Mouse (Mus musculus) skeletal muscle tissue, adult 2 months (tissue): Measurements from ENCODE around the gene Cel.
A peak's percentile ranks its signal among the peaks of the same experiment; 100 is the strongest.

Experiments
- DNase-seq: peaks from one replicate; pipeline ENCODE4 v3.0.0-alpha.2; 2012; ENCODE audit warnings: low read depth, low spot score

The Cel gene

DNA sequence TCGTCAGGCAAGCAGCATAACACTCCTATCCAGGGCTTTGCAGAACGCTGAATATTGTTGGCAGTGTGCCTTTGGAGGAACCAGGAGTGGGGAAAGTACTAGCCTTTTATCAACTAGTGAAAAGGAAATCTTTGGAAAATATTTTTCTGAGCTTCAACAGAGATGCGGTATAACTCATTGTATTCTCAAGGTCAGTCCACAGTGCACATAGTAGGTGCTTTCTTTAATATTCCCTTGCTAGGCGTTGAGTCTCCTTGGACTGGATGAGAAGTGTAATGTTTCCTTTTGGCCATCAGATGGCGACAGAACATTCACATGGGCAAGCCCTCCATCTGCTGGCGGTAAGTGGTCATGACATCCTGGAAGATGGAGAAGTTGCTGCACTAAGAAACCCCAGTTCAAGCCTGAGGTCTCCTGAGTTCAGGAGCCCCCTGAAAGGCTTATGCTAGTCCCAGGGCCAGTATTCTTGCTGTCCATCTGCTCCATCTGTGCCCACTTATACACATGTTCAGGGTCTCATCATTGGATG, 21.9 kb upstream of the Cel start:
- peak; percentile 80 for DNase-seq

DNA sequence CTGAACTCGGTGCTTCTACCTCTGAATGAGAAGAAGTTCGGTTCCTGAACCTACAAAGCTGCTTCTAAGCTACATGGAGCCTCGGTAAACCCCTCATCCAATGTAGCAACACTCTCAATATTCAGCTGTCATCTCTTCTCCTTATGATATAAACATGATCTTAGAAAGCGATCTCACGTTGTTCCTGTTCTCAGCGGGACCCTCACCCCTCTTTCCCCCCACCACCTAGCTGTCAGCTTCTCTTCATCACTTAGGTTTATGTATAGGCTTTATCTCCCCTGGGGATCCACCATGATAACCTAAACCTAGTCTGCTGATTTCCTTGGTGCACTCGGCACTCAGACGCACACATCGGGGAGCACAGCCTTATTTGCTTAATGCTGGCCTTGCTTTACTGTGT, 20.4 kb upstream of the Cel start, which contains the start of gene Gtf3c5:
Gtf3c5 (minus strand) TSS at position 101 of the 400 bp plus-strand sequence.
- DNase-seq, result no peak

DNA sequence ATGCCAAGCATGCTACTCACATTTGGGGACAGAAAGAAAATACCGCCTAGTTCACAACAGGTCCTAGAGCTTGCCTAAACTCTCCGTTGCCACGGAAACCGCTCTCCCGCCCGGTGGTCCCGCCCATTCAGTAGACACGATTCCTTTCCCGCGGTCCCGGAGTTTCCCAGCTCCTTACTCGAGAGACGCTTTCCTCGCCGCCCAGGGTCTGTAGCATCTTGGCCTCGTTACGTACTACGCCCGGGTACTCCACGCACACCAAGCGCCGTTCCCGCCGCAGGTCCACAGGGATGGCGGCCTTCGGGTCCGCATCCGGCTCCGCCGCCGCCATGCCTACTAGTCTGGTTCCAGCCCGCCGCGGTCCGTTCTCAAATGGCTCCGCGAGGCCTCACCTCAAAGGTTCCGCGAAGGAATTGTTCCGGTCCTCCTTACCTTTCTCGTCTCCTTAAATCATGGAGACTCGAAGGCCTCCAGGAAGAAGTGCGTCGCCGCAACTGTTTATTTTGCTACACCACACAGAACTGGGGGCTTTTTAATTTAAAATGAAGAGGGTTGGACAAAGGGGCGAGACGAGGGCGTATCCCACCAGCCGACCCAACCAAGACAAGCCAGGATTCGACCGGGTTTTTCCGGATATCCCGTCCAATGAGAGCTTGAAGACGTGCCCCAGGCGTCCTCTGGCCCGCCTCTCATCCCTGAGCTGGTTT, 19.6 kb upstream of the Cel start:
- peak; percentile 75 for DNase-seq

- no peak for DNase-seq
Observed at GRCm38 (mm10) chr2:28578003-28578402, 14.8 kb upstream of the Cel start.

- DNase-seq, result no peak
Observed at GRCm38 (mm10) chr2:28576815-28577214, 13.6 kb upstream of the Cel start.

GRCm38 (mm10) chr2:28575341-28575740, 12.1 kb upstream of the Cel start:
- DNase-seq, result no peak

- DNase-seq, result no peak
Observed at GRCm38 (mm10) chr2:28569903-28570302, 6.7 kb upstream of the Cel start.

GRCm38 (mm10) chr2:28566545-28566944, 3.3 kb upstream of the Cel start:
- no peak for DNase-seq

DNA sequence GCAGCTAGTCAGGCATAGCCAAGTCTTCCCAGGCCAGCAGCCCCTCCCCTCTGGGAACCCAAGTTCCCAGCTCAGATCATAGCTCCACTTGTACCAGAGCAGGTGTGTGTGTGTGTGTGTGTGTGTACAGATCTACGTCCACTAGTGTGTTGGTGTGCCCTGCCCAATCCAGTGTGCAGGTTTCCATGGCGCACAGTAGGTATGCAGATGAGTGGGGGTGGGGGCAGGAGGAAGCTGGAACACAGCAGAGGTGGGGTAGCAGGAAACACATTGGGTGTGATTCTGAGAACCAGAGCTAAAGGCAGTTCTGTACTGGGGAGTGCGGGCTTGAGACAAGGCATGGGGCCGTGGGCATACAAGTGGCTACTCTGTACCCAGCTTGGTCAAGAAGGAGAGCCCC, 1.2 kb upstream of the Cel start:
- no peak for DNase-seq

DNA sequence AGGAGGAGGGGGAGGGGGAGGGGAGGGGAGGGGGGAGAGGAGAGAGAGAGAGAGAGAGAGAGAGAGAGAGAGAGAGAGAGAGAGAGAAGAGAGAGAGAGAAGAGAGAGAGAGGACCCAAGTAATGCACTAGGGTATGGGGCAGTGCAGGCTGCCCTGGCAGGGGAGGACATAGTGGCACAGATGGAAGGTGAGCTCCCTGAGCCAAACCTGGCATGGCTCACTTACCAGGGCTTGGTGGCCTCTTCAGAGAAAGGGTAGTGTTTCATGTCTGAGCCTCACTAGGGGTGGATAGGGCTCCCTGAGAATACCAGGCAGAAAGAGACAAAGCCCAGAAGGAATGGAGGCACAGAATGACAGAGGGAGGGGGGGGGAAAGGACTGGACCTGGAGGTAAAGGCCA, 627 bp upstream of the Cel start:
- no peak for DNase-seq

GRCm38 (mm10) chr2:28557452-28557851, 5.8 kb downstream of the Cel start:
- no peak for DNase-seq

- no peak for DNase-seq
Observed at GRCm38 (mm10) chr2:28552301-28552700, 10.9 kb downstream of the Cel start.

- DNase-seq, result no peak
Observed at GRCm38 (mm10) chr2:28549157-28549556, 14.0 kb downstream of the Cel start.

GRCm38 (mm10) chr2:28547237-28548172, 15.7 kb downstream of the Cel start:
- peak; percentile 80 for DNase-seq

DNA sequence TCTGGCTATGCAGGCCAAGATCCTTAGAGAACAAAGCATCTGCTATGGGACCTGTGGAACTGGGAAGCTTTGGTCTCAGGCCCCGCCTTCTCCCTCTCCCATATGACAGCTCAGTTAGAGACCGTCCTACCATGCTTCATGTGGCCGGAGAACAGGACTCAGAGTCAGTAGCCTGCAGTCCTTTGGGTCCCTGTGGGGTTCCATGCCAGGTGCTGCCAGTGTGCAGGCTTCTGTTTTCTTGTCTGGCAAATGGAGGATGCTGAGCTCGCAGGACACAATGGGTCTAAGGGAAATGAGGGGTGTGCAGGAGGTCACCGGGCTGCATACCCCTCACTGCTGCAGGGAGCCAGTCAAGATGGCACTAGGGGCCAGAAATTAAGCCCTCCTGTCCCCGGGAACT, 16.6 kb downstream of the Cel start:
- no peak for DNase-seq

GRCm38 (mm10) chr2:28545976-28546375, 17.2 kb downstream of the Cel start:
- no peak for DNase-seq

GRCm38 (mm10) chr2:28543894-28544293, 19.3 kb downstream of the Cel start:
- no peak for DNase-seq

GRCm38 (mm10) chr2:28540587-28541227, 22.5 kb downstream of the Cel start:
- no peak for DNase-seq

GRCm38 (mm10) chr2:28539949-28540348, 23.3 kb downstream of the Cel start:
- DNase-seq, result no peak

- peak; percentile 89 for DNase-seq
Observed at GRCm38 (mm10) chr2:28539206-28539605, 24.0 kb downstream of the Cel start.

DNA sequence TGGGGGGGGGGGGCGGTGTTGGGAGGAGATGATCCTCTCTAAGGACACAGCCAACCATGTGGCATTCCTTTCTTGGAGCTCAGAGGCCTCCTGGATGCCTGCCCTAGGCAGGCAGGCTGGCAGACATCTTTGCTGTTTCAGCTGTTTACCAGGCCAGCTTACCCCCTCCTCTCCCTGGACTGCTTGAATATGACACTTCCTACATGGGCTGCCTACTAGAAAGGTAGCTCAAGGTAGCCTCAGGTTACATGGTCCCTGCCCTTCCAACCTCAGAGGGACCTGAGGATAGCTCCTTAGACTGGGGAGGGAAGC, 24.4 kb downstream of the Cel start:
- peak; percentile 90 for DNase-seq
